Mouse (Mus musculus) right cerebral cortex, postnatal 14 days (tissue): ENCODE results near the gene Pelo.

Experiments used
- DNase-seq: peaks from one replicate; pipeline ENCODE4 v3.0.0; 2022

The Pelo gene

DNA sequence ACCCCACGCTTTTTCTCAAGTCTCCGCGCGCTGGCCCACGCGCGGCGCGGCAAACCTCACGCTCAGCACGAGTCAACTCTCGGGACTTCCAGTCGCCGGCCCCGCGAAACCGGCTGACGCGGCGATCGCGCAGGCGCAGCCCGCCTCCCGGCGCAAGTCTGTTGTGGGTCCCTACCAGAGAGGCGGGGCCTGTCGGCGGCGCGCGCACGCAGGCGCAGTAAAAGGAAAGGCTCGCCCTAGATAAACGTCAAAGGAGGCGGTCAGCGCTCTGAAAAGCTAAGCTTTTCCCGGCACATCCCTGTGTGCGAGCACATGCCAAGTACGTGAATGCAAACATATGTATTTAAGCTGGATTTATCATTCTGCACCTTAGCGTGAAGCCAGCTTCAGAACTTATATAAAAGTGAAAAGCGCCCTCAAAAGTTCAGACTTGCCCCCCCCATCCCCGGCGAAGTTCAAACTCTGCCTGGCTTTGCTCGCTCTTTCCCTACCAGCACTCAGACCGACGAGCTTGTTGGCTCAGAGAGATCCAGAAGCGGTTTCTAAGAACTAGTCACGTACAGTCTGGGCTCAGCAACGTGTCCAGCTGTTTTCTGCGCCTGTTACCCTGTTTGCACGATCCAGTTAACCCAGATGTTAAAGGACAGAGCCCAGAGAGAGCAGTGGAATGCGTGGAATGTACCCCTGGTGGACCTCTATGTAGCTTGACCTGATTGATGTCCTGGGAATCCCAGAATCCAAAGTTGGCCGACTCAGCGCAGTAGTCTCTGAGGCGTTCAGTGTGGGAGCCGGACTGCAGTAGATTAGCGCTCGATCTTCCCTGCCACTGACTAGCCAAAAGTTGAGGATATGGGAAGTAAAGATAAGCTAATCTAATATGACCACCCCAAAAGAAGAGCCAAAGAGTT lies at the start of gene Pelo:
Pelo (minus strand) TSS at position 118 of the 908 bp plus-strand sequence.
- DNase-seq, result peak; percentile 95

DNA sequence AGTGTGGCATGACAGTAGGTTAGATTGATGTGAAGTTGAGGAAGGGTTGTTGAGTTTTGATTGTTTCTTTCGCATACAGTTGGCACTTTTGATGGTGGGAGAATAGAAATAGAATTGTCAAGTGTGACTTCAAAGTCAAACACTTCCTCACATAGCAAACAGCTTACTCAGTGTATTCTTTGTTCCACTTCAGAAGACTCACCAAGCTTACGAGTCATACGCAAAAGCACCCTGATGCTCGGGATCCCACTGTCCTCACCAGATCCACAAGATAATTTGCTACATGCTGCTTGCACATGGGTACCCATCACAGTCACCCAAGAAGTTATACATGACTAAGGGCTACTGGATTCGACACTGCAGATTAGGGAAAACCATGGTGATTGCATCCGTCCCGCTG lies 48.5 kb upstream of the Pelo start:
- no peak for DNase-seq

- no peak for DNase-seq
Observed at GRCm38 (mm10) chr13:115136761-115137160, 46.8 kb upstream of the Pelo start.

DNA sequence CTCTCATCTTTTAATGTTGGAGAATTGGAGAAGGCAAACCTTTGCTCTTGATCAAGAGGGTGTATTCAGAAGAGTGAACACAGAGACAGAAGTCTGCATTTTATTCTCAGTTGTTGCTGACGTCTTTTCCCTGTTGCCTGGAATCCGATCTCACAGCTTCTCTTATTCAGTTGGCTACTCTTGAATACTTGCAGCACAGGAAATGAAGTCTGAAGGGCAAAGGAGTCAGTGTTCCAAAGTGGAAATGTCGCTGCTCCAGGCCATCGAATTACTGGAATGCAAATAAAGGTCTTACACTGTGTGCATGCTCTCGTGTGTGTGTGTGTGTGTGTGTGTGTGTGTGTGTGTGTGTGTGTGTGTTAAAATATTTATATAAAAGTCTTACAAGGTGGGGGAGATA lies 42.4 kb upstream of the Pelo start:
- no peak for DNase-seq

DNA sequence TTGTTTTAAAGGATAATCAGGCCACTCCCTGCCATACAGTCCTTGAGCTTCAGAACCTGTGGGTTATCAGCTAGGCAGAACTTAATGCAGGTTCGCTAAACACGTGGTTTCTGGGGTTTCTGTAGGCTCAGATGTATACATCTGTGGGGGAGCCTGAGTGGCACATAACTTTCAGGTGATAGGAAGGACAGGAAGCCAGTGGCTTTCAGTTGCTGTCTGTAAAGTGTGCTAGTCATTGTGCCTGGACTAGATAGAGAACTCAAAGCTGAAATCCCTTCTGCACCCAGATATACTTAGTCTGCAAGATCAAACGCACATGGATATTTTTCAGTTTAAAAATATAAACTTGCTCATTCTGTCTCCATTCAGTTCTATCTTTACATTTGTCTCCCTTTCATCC lies 41.4 kb upstream of the Pelo start:
- DNase-seq, result no peak

- no peak for DNase-seq
Observed at GRCm38 (mm10) chr13:115130035-115130434, 40.0 kb upstream of the Pelo start.

DNA sequence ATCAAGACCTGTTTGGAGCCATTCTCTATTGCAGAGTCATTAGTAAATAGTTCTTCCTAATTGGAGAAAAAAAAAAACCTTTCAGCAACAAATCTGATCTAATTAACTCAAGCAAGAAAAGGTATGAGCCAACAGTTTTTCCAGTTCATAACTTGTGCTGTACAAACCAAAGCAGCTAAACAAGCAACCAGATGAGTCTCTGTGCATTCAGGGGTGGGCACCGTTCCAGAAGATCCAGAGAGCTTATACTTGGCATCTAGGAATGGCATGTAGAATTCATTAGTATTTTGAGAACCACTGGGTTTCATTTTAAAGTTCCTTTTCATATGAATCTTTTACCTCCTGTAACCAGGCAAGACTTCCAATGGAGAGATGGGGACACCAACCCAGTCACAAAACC lies 37.8 kb upstream of the Pelo start:
- DNase-seq, result no peak

DNA sequence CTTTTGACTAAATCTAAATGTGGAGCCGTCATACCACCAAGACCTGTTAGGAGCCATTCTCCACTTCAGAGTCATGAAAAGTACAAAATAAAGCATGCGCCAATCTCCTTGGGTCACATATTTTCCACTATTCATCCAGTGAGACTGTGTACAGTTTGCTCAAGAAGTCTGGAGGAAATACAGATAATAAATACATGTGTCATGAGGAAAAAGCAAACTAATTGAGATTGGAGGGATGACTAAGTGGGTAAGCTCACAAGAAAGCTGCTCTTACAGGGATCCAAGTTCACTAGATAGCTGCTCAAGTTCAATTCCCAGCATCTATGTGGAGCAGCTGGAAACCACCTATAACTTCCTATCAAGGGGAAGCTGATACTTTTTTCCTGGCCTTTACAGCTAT lies 36.5 kb upstream of the Pelo start:
- no peak for DNase-seq

DNA sequence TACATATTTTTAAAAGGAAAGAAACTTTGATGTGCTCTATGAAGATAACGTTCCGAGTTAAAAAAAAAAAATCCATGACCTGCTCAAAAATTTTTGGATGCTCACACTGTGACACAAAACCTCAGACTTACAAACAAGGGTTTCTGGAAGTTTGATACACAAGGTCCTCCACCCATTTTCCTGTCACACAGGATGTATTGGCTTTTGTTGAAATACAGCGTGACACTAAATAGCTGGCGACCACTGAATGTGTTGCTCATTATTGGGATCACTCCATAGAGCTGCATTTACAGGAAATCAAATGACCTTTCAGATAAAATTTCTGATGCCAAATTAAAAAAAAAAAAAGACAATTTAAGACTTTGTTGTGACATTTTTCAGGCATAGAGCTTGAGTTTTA lies 35.1 kb upstream of the Pelo start:
- DNase-seq, result no peak

- DNase-seq, result no peak
Observed at GRCm38 (mm10) chr13:115124521-115124920, 34.5 kb upstream of the Pelo start.

DNA sequence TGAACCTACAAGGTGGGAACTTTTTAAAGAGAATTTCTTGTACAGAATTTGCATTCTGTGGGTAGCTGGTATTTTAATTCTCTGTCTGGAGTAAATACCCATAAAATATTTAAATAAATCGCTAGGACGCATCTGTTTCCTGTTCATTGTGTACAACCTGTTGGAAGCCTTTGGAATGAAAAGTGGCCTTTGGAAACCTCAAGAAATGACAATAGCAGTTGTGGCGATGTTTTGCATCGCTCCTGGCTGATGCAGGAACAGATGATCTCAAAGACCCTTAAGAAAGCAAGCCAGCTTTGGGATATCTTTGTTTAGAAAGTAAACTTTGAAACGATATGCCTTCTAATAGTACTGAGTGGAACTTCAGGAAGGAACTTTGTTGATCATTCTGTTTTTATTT lies 28.8 kb upstream of the Pelo start:
- no peak for DNase-seq

GRCm38 (mm10) chr13:115118195-115118594 lies 28.2 kb upstream of the Pelo start:
- no peak for DNase-seq

DNA sequence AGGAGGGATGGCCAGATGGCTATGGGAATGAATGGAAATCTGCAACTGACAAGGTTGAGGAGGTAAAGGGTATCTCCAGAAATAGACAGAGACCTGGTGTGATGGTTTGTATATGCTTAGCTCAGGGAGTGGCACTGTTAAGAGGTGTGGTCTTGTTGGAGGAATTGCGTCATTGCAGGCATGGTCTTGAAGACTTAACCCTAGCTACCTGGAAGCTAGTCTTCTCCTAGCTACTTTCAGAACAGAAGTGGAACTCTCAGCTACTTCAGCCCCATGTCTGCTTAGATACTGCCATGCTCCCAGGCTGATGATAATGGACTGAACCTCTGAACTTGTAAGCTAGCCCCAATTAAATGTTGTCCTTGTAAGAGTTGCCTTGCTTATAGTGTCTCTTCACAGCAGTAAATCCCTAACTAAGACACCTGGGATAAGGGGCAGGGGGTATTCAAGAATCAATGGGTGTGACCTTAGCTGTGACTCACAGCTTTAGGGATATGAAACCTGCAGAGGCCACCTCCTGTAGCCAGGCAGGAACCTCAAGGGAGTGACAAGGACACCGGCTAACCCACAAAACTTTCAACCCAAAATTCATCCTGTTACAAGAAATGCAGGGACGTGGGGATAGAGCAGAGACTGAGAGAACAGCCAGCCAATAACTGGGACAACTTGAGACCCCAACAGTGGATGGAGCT lies 27.1 kb upstream of the Pelo start:
- DNase-seq, result no peak

DNA sequence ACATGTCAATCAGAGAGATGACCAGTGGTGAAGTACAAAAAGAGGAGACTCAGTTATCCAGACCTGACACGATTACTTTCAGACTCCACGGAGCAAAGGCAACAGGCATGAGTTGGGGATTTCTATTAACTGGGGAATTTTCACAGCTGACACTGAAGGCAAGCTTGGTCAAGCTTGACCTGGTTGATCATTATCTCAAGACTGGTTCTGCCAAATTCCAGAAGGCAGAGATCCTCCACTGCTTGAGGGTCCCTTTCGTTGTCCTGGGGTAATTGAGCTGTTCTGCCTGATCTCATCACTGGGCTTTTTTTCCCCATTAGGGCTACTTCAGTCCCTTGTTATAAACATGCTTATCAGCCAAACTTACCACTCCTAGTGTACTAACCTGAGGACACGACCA lies 19.6 kb upstream of the Pelo start:
- no peak for DNase-seq

DNA sequence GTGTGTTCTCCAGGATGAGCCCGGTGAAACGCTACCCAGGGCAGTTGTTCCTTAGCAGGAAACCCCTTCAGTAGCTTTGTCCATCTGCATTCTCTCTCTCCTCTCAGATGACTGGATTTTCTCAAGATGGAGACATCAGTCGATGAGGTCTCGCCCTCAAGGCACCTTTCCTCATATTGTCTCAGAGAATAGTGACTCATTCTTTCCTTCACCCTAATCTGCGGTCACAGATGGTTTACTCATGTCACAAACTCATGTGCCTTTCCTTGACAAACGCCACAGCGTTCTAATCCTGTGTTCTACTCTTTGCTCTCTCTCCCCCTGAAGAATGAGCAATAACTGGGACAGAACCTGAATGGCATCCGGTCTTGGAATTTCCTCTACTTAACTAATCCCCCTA lies 17.4 kb upstream of the Pelo start:
- DNase-seq, result no peak

- no peak for DNase-seq
Observed at GRCm38 (mm10) chr13:115106183-115106582, 16.2 kb upstream of the Pelo start.

- DNase-seq, result no peak
Observed at GRCm38 (mm10) chr13:115102754-115103153, 12.8 kb upstream of the Pelo start.

- DNase-seq, result peak; percentile 44
Observed at GRCm38 (mm10) chr13:115101355-115102191, 11.6 kb upstream of the Pelo start, which contains the start of the genes Gm49395 and Itga1. TSS of gene Gm49395 (minus strand) at chr13:115101921. TSS of gene Itga1 (minus strand) at chr13:115101964.

GRCm38 (mm10) chr13:115100381-115101177 lies 10.6 kb upstream of the Pelo start:
- DNase-seq, result no peak

DNA sequence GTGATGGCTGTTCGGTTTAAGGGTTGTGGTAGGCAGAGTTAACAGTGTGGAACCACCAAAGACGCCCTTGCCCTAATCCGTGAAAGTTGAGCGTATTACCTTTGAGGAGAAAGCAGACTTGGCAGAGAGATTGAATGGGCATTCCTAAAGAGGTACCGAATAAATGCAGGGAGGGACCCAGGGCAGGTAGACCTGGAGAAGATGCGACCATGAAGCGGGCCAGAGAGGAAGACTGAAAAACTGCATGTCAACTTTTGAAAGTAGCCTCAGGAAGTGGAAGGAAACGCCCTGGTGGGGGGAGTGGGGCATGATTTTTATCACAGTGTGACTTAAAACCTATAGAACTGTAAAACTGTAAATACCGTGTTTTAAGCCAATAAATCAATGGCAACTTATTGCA lies 9.4 kb upstream of the Pelo start:
- no peak for DNase-seq

GRCm38 (mm10) chr13:115098227-115098626 lies 8.2 kb upstream of the Pelo start:
- DNase-seq, result no peak

DNA sequence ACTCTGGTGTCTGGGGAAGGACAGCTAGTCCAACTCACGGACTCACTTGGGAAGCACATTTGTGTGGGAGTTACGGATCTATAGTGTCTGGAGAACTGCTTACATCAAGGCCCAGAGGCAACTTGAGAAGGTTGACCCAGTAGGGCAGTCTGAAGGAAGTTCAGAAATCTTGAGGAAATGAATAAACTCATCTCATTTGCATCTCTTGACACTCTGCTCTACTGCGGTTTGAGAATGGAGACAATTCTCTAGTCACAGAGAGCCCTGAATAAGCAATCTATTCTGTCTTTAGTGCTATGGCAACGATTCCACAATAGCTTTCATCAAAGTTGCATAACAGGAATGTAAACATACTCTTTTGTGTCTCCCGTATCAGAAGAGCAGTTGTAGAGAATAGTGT lies 7.0 kb upstream of the Pelo start:
- no peak for DNase-seq
